Mouse (Mus musculus) kidney, postnatal 0 days (tissue): ENCODE data around the gene Extl1. TPM values are rescaled to one million over a fixed set of nuclear protein-coding genes. Genes with fewer than 3 reads are reported as not detected.

Experiments
- ATAC-seq: fragments of 200-750 bp; cut with Nextera tagmentation; replicated peaks from 2 replicates; pipeline ENCODE4 v1.8.0; 2017; ENCODE audit warnings: low read depth, moderate number of reproducible peaks, moderate TSS enrichment, moderate library complexity; ENCODE audit not compliant: low FRiP score
- DNase-seq: peaks from one replicate; pipeline ENCODE4 v3.0.0-alpha.2; 2016; ENCODE audit warnings: low spot score
- H3K27ac ChIP-seq: fragments of 300-500 bp; sonication (generic); 2 replicates; pipeline ENCODE4 v1.5.1; 2014; ENCODE audit warnings: mild to moderate bottlenecking
- H3K27me3 ChIP-seq: fragments of 300-500 bp; sonication (generic); 2 replicates; pipeline ENCODE4 v1.6.1; 2014; ENCODE audit warnings: low read length, mixed read lengths; ENCODE audit not compliant: insufficient read depth
- H3K36me3 ChIP-seq: fragments of 300-500 bp; sonication (generic); 2 replicates; pipeline ENCODE4 v1.6.1; 2014; ENCODE audit warnings: low read length, mixed read lengths; ENCODE audit not compliant: insufficient read depth
- H3K4me1 ChIP-seq: fragments of 300-500 bp; sonication (generic); replicated peaks from 2 replicates; pipeline ENCODE4 v1.6.1; 2014; ENCODE audit warnings: antibody characterized with exemption, low read length, mixed read lengths; ENCODE audit not compliant: insufficient read depth
- H3K4me2 ChIP-seq: fragments of 300-500 bp; sonication (generic); 2 replicates; pipeline ENCODE4 v1.6.1; 2014; ENCODE audit warnings: mild to moderate bottlenecking, low read length, moderate library complexity, mixed read lengths
- H3K4me3 ChIP-seq: fragments of 300-500 bp; sonication (generic); replicated peaks from 2 replicates; pipeline ENCODE4 v1.5.1; 2014; ENCODE audit warnings: low read depth, low read length
- H3K9ac ChIP-seq: fragments of 300-500 bp; sonication (generic); 2 replicates; pipeline ENCODE4 v1.6.1; 2014; ENCODE audit warnings: low read depth, low read length
- H3K9me3 ChIP-seq: fragments of 300-500 bp; sonication (generic); replicated peaks from 2 replicates; pipeline ENCODE4 v1.6.1; 2016; ENCODE audit warnings: low read length, inconsistent platforms, mixed read lengths
- CTCF ChIP-seq: IDR thresholded peaks from 2 replicates; pipeline ENCODE4 v1.5.1; 2016; ENCODE audit warnings: antibody characterized with exemption, low read depth, mild to moderate bottlenecking, moderate library complexity
- WGBS: fragments of 180-500 bp; shearing (Covaris S2); extraction: QIAGEN DNeasy Blood & Tissue Kit; methylation state at CpG from one replicate; pipeline ENCODE4 v1.1.7; 2014; 5-methylcytosine and 5-hydroxymethylcytosine counted together
- polyA plus RNA-seq: library from polyadenylated mRNA; unstranded; fragments of >200 nt; fragmentation: Nextera tagmentation; extraction: Ambion mirVana; gene quantifications from 2 replicates; pipeline ENCODE4 v1.2.1, GENCODE M21; 2015

The Extl1 gene
- polyA plus RNA-seq, 1 experiment from 2014 or later = 0.86 TPM

DNA sequence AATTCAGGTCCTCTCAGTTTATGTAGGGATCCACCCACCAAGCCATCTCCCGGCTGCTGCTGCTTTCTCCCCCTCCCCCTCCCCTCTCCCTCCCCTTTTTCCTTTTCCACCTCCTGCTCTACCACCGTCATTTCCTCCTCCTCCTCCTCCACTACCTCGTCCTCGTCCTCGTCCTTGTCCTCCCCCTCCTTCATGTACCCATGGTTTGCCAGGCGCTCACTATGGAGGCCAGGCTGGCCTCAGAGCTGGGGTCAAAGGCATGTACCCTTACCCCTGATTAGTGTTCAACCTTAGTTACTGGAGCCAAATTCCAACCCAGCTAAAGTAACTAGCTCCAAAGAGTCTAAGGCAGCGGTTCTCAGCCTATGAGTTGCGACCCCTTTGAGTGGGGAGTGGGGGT is 55.5 kb downstream of the Extl1 start:
- ATAC-seq = no peak
- Histone ChIP-seq H3K27ac (peak overlapping the region; percentile 48; the same call in 1 of the 2 replicates), H3K4me3 (no peak overlapping the region), H3K36me3 (no peaks in the 10 kb centered on the region), H3K4me1 (0 out of 2 replicates have a peak, but pooled peaks cover 3% of the 10 kb centered on the region), H3K9ac (no peak overlapping the region), H3K27me3 (no peaks in the 10 kb centered on the region), H3K9me3 (no peaks in the 10 kb centered on the region), H3K4me2 (no peak overlapping the region)
- no peak for DNase-seq
- 42% methylated on average over 8 of the region's 8 CpGs for WGBS
- no peak for TF ChIP-seq CTCF

GRCm38 (mm10) chr4:134326859-134327530 is 56.7 kb downstream of the Extl1 start:
- H3K4me1 ChIP-seq = 0 out of 2 replicates have a peak, but pooled peaks cover 3% of the 10 kb centered on the region
- no peak overlapping the region for H3K4me2 ChIP-seq
- DNase-seq (no peak), ATAC-seq (peak; percentile 82)
- H3K36me3 ChIP-seq = no peaks in the 10 kb centered on the region
- no peaks in the 10 kb centered on the region for H3K27me3 ChIP-seq
- 56% methylated on average over 5 of the region's 5 CpGs for WGBS
- H3K4me3 ChIP-seq = no peak overlapping the region
- peak overlapping the region; percentile 48 for H3K27ac ChIP-seq
- H3K9me3 ChIP-seq = no peaks in the 10 kb centered on the region
- H3K9ac ChIP-seq = no peak overlapping the region
- TF ChIP-seq CTCF = no peak

GRCm38 (mm10) chr4:134324655-134325054 is 59.0 kb downstream of the Extl1 start:
- WGBS = 40% methylated on average over 5 of the region's 5 CpGs
- H3K4me1 ChIP-seq = 0 out of 2 replicates have a peak, but pooled peaks cover 3% of the 10 kb centered on the region
- ATAC-seq = peak; percentile 67
- no peak overlapping the region for H3K4me2 ChIP-seq
- no peak for DNase-seq
- TF ChIP-seq CTCF = no peak
- H3K9ac ChIP-seq = no peak overlapping the region
- no peaks in the 10 kb centered on the region for H3K9me3 ChIP-seq
- no peak overlapping the region for H3K4me3 ChIP-seq
- H3K27me3 ChIP-seq = no peaks in the 10 kb centered on the region
- no peak overlapping the region for H3K27ac ChIP-seq
- H3K36me3 ChIP-seq = no peaks in the 10 kb centered on the region

- TF ChIP-seq CTCF = peak; percentile 50
- 64% methylated on average over 3 of the region's 3 CpGs for WGBS
- Histone ChIP-seq H3K4me1 (no peaks in the 10 kb centered on the region), H3K4me3 (no peak overlapping the region), H3K27me3 (no peaks in the 10 kb centered on the region), H3K27ac (no peak overlapping the region), H3K9ac (no peak overlapping the region), H3K9me3 (no peaks in the 10 kb centered on the region), H3K4me2 (no peak overlapping the region), H3K36me3 (no peaks in the 10 kb centered on the region)
- DNase-seq = no peak
- no peak for ATAC-seq
Observed at GRCm38 (mm10) chr4:134321524-134321923, 62.1 kb downstream of the Extl1 start.

DNA sequence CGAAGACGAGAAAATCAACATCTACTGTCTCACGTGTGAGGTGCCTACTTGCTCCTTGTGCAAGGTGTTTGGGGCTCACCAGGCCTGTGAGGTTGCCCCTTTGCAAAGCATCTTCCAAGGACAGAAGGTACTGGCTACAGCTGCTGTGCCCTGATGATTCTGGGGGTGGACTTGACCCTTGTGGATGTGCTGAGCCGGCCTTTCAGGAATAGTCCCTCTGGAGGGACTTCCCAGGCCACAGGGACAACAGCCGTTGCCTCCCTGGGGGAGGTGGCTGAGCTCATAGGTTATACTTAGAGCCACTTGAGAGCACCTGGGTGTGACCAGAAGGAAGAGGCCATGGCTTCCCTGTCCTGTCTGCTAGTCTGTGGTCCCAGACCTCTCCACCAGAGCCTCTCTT is 64.0 kb downstream of the Extl1 start:
- H3K9ac ChIP-seq = no peak overlapping the region
- WGBS = 72% methylated on average over 5 of the region's 5 CpGs
- TF ChIP-seq CTCF = no peak

DNA sequence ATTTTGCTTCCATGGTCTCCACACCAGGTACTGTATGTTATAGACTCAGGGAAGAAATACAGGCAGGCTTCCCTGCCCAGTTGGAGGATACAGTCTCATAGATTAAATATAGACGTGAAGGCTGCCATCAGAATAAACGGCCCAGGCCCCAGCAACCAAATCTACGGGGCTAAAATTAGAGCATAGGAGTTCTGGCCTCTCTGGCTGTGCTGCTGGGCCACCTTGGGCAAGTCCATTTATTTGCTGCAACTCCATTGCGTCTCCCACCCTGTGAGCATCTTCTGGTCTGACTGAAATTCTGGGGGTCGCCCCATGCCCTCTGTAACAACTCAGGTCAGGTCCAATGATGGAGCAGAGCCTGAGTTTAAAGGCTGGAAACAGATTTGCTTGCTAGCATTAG is 64.6 kb downstream of the Extl1 start:
- DNase-seq = no peak
- no peaks in the 10 kb centered on the region for H3K4me1 ChIP-seq
- no peak for TF ChIP-seq CTCF
- H3K27ac ChIP-seq = no peak overlapping the region
- ATAC-seq = no peak
- no peak overlapping the region for H3K9ac ChIP-seq
- no peaks in the 10 kb centered on the region for H3K9me3 ChIP-seq
- H3K4me3 ChIP-seq = no peak overlapping the region
- H3K4me2 ChIP-seq = no peak overlapping the region
- no peaks in the 10 kb centered on the region for H3K27me3 ChIP-seq
- WGBS = 86% methylated on average over 5 of the region's 5 CpGs
- H3K36me3 ChIP-seq = no peaks in the 10 kb centered on the region

More for the DNA sequence above, 64.0 kb downstream of the Extl1 start:
- H3K4me1 ChIP-seq = no peaks in the 10 kb centered on the region
- H3K36me3 ChIP-seq = no peaks in the 10 kb centered on the region
- DNase-seq (no peak), ATAC-seq (no peak)
- H3K27ac ChIP-seq = no peak overlapping the region
- no peak overlapping the region for H3K4me2 ChIP-seq
- no peaks in the 10 kb centered on the region for H3K27me3 ChIP-seq
- H3K9me3 ChIP-seq = no peaks in the 10 kb centered on the region
- no peak overlapping the region for H3K4me3 ChIP-seq

DNA sequence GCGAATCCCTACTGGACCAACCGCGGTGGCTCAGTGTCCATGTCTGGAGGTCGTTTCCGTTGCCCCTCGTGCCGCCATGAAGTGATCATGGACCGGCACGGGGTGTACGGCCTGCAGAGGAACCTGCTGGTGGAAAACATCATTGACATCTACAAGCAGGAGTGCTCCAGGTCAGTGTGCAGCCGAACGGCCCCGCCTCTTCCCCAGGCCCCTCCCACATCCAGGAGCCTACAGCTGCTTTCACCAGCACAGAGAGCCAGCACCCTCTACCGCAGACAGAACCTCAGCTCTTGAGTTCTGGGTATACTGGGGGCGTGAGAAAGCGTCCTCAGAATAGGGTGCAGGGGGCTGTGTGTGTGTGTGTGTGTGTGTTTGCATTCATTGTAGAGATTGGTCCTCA is 67.3 kb downstream of the Extl1 start:
- no peaks in the 10 kb centered on the region for H3K4me1 ChIP-seq

More for the DNA sequence above, 67.3 kb downstream of the Extl1 start:
- no peak overlapping the region for H3K4me2 ChIP-seq
- no peak overlapping the region for H3K9ac ChIP-seq
- no peak for TF ChIP-seq CTCF
- DNase-seq = peak; percentile 22
- WGBS = 49% methylated on average over 16 of the region's 16 CpGs
- H3K36me3 ChIP-seq = no peaks in the 10 kb centered on the region
- no peaks in the 10 kb centered on the region for H3K9me3 ChIP-seq
- H3K27ac ChIP-seq = no peak overlapping the region
- ATAC-seq = no peak
- no peak overlapping the region for H3K4me3 ChIP-seq
- H3K27me3 ChIP-seq = no peaks in the 10 kb centered on the region
